Mouse (Mus musculus): ENCODE data around the gene Skap1.

DNA sequence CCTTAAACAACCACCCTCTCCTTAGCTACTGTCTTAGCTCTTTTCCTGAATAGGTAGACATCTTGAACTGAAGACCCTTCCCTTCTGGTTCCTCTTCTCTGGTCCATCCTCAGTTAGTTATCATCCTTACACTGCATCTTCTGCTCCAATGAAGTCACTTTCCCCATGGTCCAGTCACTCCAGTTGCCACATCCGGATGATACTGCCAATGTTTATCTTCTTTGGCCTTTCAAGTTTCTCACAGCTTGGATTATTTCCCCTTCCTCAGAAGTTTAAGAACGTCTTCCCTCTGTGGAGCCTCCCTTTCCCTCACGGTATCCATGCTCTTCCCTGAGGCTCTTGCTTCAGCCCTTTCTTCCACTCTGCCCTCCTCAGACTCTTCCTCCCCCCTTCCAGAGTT is 38.6 kb downstream of the Skap1 start:
- TF ChIP-seq POLR2A (IDR thresholded peaks at IDR 0.05; ENCODE audit: insufficient read length, low read depth) (no peak), SRF (IDR thresholded peaks at IDR 0.05; ENCODE audit: control insufficient read depth, insufficient read length, low read depth) (no peak), E2F4 (IDR thresholded peaks at IDR 0.05; ENCODE audit: insufficient read depth) (no peak), MAX (IDR thresholded peaks at IDR 0.05; ENCODE audit: low read depth) (no peak), MYOG (IDR thresholded peaks at IDR 0.05; ENCODE audit: control insufficient read depth in 1 of 3, insufficient read depth in 1 of 3, insufficient read length in 2 of 3, low read depth in 2 of 3) (no peak)
